Mouse (Mus musculus) embryo, embryonic 9.5 days (tissue): ENCODE measurements around the gene Pakap.

ENCODE experiments used
- DNase-seq: peaks from one replicate; pipeline ENCODE4 v3.0.0-alpha.2; 2017; ENCODE audit errors: extremely low spot score

The Pakap gene

DNA sequence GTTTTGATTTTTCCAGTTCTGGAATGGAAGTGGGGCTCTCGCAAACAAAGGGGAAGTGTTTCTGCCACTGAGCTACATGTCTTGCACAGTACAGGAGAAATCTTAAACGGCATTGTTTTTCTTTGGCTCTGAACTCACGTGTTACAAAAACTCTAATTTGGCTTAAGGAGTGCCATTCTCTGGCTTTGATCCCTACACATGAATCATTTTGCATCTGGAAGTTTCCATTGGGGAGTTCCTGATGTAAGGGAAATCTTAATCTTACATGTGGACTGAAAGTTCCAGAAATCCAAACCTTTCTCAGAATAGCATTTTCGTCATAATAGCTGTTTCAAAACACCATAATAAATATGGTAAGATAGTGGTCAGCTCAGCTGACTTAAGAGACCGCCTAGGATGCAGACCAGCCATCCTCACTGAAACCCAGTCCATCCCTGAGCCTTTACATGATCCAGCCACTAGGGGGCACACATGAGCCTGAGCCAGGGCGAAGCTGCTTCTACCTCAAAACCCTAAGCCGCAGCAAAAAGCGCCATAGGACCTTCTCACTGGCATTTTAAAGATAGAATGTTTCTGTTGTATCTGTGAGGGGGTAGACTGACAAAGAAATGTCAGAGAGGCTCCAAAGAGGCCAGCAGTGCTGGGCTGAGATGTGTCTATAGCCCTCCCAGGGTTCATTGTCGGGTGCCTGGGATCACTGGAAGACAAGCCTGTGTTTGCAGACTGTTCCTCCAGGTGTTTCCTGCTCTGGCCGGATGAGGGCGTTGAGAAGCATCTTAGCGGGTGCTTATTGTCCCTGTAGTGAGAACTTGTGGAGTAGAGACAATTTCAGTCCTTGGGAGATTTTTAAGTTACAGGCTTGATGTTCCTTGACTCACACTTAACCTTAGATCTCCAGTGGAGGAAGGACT, 105.3 kb downstream of the Pakap start:
- DNase-seq, result peak; percentile 90

DNA sequence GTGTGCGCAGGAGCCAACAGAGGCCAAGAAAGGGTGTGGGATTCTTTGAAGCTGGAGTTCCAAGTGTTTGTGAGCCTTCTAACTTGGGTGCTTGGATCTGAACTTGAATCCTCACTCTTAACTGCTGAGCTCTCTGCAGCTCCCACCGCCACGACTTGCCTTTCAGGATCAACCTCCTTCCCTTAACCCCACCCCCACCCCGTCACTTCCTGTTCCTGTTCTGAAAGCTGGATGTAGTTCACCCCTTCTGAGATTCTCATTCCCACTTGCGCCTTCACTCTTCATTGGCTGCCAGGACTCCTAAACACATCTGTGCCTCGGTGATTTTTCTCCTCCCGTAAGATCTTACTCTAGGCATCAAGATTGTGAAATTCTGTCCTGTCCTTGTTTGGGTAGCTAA, 106.4 kb downstream of the Pakap start:
- peak; percentile 20 for DNase-seq

DNA sequence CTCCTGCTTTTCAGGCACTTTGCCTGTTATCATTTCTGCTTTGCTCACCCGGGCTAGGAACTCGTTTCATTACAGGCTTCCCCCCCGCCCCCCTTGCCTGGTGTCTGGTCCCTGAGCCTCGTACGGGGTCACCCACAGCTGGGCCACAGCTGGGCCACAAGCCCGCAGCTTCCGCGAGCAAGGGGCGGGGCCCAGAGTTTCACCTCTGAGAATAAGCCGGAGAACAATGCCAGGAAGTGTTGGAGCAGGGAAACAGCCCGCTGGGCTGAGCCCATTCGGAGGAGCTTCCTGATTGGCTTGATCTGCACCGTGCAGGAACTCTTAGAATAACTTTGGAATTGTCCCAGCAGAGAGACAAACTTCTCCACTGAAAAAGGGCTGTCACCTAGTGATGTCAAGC, 107.4 kb downstream of the Pakap start:
- DNase-seq, result peak; percentile 50

DNA sequence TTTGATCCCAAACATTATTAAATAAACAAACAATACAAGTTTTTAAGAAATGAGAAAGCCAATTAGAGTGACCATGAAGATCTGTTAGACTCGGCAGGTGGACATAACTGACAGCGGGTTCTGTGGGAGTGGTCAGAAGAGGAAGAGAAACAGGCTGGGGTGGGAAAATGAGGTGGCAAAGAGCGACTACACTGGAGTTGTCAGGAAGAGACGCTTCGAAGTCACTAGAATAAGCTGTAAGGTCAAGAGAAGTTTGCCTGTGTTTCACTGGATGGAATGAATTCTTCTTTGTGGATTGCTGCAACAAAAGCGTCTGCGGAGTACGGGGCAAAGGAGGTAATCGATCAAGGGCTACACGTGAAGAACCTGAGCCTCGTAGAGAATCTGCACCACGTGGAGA, 109.9 kb downstream of the Pakap start:
- no peak for DNase-seq

DNA sequence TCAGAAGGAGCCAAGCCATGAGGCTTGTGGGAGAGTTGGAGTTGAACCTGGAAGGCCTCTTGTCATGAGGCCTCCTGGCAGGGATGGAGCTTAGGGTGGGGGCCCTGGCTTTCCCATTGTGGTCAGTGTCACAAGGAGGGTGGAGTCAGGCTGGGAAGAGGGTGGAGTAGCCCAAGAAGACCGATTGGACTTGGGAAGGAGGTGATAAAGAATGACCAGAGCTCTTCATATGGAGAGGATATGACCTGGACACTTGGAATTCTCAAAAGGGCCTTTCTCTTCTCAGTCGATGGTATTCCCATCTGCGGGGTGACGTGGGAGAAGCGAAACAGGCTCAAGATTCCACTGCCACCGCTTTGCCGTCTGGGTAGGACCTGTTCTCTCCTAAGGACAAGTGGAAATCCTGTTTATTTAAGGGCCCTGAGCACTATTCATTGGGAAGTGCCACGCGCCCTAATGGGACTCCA, 111.0 kb downstream of the Pakap start:
- DNase-seq, result no peak

DNA sequence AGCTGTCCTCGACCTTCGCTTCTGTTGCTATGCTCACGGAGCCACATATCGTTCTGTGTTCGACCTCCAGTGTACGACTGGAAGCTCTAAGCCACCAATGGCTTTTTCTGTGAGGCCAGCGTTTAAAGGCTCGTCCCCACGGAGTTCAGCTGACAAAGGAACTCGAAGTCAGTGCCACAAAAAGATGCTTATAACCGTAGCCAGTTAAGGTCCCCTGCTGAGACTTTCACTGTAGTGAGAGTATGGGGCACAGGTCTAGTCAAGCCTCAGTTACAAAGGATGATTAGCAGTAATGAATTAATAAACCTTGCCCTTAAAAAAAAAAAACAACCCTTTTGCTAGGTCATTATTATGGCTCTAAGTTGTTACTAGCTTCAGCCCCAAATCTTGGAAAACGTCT, 112.2 kb downstream of the Pakap start:
- no peak for DNase-seq

DNA sequence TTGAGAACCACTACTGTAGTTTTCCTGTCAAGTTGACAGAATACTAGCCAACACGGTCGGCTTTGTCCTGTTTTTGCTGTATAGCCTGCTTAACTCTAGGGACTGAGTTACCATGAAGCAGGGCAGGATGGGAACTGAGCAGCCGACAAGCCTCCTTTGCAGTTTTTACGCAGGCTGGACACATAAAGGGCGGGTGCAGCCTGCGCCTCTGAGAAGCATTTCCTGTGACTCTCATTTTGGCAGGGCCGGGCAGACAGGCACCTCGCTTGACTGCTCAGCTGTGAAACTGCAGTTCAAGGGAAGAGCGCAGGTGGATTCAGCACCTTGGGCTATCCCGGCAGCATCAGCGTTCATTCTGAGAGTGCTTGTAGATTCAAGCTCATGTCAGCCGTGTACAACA, 113.5 kb downstream of the Pakap start:
- DNase-seq, result no peak

DNA sequence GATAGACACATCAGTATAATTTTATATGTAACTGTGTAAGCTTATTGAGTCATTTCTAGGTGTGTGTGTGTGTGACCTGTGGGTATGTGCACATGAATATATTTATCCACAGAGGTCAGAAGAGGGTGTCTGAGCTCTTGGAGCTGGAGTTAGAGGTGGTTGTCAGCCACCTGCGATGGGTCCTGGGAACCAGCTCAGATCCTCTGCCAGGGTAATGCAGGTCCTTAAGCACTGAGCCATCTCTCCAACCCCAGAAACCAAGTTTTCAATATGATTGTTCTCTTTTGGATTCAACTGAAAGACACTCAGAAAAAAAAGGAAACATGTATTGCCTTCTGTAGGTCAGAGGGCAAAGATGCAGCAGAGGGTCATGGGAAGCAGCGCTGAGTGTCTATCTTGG, 114.4 kb downstream of the Pakap start:
- DNase-seq, result no peak

DNA sequence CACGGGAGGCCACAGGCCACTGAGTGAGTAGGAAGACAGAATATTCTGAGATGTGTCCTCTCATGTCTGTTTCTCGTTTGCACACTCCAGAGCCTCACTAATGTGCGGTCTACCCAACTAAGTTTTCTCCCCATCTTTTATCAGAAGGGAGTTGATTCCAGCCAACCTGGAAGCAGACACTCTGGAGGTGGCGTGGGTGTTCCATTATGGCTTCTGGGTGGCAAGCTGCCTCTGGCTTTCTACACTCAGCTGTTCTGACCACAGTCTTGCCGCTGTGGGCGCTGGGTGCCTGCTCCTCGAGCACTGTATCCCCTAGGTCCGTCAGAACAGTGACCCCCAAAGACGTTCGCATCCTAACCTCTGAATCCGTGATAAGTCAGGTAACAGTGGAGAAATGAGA, 115.0 kb downstream of the Pakap start:
- no peak for DNase-seq

DNA sequence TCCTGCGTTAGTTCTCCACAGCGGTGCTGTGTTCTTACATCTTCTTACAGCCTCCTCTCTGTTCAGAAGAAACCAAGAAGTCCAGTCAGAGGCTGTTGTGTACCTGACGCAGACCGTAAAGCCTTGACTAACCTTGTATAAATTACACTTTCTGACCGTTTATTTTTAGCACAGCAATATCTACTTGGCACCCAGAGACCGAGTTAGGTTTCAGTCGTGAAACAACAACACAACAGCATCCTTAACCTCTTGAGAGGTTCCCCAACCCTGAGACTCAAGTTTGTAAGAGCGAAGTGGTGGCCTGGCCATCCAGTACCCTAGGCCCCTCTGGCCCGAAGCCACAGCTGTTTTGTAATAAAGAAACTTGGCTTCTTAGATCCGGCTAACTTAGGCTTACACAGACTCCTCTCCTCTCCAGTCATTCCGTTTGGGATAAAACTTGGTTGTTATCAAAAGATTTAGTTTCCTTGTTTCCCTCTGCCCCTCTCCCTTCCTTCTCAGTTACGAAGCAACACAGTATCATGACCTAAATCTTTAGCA, 116.8 kb downstream of the Pakap start:
- DNase-seq, result no peak

DNA sequence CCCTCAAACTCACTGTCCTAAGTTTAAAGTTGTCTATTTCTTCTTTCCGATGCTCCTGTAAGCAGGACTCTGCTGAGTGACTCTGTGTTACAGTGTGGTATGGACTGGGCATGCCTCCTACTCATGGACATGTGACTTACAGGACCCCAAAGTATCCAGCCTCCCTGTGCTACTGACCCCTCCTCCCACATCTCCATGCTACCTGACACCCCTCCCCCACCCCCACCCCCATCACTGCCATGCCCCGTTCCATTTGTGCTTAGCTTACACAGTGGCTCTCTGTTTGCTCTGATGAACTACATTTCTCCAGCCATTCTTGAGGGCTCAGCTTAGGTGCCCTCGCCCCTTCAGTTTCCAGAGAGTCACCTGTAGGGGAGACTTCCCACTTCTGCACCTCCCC, 118.8 kb downstream of the Pakap start:
- no peak for DNase-seq

DNA sequence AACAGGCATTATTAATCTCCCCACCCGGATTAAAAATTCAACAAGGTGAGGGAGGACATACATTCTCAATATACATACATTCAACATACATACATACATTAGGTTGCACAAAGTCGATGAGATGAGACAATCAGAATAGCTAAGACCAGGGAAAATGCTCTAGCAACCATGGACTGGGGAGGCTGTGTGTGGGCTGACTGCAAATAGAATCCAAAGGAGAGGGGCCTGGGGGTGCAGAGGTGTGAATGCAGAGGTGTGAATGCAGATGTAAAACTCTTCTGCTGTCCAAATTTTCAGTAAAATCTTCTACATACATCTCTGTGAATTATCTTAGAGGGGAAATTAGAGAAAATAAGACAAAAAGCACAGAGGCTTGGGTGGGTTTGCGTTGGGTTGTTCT, 119.6 kb downstream of the Pakap start:
- DNase-seq, result no peak

DNA sequence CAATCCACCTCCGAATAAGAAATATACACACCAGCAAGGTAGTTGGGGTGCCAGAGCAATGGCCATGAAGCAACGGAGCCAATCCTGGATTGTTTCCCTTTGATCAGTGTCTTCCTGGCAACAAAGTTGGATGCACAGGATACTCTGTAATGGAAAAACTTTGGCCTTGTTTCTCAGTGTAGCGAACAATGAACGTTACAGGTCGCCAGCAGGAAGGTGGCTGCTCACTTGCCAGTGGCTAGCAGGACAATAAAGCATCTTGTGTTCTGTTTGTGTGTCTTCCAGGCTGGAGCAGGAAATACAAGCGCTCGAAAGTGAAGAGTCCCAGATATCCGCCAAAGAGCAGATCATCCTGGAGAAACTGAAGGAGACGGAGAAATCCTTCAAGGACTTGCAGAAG, 120.2 kb downstream of the Pakap start:
- no peak for DNase-seq

DNA sequence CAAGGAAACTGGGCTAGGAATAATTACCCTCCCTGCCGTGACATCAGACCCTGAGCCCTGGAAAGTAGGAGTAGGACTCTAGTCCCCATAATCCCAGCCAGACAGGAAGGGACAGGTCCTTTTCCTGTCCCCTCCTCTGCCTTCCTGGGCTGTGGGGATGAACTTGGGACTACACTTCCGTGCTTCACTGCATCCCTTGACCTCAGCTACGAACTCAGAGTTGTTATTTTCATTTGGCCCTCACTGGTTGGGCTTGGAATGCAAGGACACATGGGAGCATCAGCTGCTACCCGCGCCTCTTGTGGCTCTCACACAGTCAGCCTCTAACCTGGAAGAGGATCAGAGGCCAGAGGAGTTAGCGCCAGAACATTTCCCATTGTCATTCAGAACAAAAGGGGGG, 122.0 kb downstream of the Pakap start:
- no peak for DNase-seq

DNA sequence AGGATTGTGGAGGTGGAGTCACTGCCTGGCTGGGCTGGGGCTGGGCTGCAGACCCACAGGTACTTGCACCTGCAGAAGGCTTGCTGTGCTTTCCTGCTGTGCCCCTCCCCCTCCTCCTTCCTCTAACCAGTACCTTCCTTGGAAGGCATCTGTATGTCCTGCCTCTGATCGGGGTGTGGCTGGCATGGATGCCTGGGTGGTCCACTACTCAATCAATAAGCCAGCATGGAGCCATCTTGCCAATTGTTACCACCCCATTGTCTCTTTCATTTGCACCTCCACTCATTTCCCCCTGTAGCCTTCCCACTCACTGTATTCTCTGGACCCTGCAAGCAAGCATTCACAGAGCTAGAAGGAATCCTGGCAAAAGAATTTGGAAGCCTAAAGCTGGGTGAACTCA, 122.8 kb downstream of the Pakap start:
- DNase-seq, result no peak

DNA sequence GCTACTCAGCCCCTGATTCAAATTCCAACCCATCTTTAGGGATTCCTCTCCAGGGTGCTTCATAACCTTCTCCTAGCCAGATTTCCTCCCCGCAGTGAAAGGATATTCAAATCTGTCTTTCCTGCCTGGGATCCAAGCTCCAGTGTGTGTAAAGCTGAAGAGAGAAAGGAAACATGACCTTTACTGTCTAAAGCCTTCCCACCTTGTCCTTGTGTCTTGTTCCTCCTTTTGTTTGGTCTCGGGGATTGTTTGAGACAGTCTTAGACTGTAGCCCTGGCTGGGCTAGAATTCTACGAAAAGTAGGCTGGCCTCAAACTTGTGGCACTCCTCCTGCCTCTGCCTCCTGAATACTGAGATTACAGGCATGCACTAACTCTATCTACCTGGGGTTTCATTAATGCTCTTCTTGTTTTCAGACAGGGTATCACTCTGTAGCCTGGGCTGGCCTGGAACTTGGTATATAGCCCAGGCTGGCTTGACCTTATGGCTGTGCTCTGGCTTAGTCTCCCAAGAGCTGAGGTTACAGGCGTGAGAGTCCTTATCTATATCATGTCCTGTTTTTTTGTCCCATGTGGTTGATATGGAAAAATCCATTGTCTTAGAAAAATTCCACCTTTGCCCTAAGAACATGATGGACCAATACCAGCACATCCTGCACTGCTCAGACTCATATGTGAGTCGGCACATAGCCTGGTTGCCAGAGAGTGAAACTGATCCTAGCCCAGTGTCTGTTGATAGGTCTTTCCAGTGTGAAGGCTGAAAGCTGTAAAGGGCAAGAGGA, 126.6 kb downstream of the Pakap start:
- DNase-seq, result no peak

DNA sequence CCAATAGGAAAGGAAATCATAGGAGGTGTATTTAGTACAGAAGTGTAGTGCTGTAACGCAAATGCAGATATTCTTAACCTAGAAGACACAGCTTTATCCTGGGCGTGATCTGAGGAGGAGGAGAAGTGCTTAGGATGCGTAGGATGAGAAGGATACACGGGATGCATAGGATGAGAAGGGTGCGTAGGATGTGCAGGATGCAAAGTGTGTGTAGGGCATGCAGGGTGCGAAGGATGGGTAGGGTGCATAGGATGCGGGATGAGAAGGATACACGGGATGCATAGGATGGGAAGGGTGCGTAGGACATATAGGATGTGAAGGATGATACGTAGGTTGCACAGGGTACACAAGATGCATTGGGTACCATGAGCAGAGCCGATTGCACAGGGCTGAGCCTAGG, 129.0 kb downstream of the Pakap start:
- no peak for DNase-seq

DNA sequence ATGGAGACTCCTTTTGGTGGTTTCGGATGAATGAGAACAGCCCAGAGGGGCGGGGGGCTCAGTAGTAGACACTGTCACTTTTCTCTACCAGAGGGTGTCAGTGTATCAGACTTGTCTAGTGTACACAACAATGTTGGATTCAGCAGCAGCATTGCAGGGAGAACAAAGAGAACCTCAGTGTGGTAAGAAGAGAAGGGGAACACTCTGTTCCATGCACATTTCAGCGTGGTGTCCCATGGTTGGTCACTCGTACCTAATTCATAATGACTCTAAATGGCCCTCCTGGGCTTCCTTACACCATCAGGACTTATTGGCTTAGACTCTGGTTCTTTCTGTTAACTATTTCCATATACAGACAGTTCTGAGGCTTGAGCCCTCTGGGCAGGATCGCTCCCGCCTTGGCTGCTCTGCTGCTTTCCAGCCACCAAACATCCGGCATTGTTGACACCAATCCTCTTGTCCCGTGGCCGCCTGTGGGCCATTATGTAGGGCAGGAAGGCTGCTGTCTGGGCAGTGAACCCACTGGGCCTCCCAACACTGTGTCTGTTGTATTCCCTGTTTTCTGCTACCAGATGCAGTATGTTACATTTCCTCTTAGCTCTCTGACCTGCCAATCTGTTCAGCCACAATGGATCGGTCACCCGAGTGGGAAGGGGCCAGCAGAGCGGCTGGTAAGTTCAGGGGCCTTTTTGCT, 130.1 kb downstream of the Pakap start:
- DNase-seq, result no peak

DNA sequence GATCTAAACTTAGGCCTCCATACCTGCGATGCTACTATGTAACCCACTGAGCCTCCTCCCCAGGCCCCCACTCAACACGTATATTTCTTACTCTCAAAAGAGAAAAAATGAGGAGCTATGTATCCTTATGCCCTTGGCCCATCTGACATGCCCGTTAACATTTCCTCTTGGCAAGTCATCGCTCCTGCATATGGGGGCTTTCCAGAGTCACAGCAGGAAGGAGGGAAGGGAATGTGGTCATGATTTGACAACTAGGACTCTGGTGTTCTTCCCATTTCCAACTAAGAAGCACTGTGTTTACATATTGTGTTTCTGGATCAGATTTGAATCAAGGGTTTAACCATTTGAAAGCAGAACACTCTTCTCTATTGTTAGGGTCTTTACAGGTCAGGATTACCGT, 133.6 kb downstream of the Pakap start:
- no peak for DNase-seq

DNA sequence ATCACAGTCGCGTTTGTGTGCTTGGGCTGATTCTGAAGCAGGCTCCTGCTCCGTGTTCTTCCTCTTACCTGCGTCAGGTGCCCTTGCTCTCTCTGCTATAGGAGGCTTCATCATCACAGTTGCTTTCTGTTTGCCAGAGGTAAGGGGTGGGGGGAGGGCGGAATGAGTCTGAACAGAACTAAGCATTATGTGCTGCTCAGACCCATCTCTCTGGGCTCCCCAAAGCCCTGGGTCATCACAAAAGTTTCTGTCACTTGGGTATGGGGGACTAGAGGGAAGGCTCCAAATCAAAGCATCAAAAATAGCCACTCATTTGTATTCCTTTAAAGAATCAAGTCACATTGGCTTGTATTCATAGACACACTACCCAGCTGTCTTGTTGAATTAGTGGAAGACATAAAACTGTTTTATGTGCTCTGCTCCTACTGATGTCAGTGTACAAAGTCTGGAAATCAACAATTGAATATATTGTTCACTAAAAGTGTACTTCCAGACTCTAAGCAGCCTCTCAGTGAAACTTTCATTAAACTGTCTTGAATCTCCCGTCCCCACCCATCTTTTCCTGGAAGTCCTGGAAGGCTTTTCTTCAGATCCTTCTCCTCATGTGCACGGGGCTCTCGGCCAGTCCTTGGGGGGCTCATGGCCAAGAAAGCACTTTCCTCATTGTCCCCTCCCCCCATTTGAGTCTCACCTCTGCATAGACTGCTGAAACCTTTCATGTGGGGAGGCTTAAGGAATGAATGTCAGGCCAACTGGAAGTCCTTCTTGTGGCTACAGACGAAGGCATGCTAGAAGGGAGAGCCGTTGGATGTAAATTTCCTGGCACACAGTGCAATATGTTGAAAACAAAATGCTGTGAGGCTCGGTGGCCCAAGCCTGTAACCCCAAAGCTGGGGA, 135.8 kb downstream of the Pakap start:
- DNase-seq, result no peak

DNA sequence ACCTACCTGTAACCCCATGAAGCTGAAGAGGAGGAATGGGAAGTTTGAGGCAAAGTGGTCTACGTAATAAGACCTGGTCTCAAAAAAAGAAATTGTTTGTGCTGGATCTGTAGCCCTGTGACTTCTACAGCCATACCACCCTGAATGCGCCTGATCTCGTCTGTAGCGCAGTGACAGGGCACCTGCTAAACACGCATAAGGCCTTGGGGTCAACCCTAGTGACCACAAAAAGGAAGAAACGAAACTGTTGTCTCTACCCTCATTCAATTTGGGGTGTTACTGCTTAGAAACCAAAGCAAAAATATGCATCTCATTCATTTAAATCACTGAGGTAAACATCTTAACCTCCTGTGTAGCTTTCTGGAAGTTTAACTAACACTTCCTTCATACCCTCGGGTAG, 136.6 kb downstream of the Pakap start:
- no peak for DNase-seq
